Mouse (Mus musculus): ENCODE measurements around the gene Foxo3. TPM values are rescaled to one million over a fixed set of nuclear protein-coding genes. Genes with fewer than 3 reads are reported as not detected.
A peak's percentile ranks its signal among the peaks of the same experiment; 100 is the strongest.

Gene Foxo3
- polyA plus RNA-seq, 1 experiment from 2014 or later, result 4.6 TPM

GRCm38 (mm10) chr10:42262061-42262460 is 14.5 kb downstream of the Foxo3 start:
- H3K27ac ChIP-seq (replicated peaks), result no peak overlapping the region
- H3K27me3 ChIP-seq, result no peaks in the 10 kb centered on the region
- no peak overlapping the region for H3K4me2 ChIP-seq (replicated peaks)
- H3K4me3 ChIP-seq, result no peak overlapping the region
- no peaks in the 10 kb centered on the region for H3K9me3 ChIP-seq
- WGBS, result 83% methylated on average over 3 of the region's 3 CpGs
- H3K9ac ChIP-seq (replicated peaks), result no peak overlapping the region
- ATAC-seq (replicated peaks), result no peak
- peaks cover 9% of the 10 kb centered on the region; the same call in 1 of the 2 replicates for H3K36me3 ChIP-seq
- H3K4me1 ChIP-seq, result 0 out of 2 replicates have a peak, but pooled peaks cover 3% of the 10 kb centered on the region

GRCm38 (mm10) chr10:42261103-42261502 is 15.5 kb downstream of the Foxo3 start:
- Histone ChIP-seq H3K4me2 (replicated peaks) (no peak overlapping the region), H3K27ac (replicated peaks) (no peak overlapping the region), H3K9me3 (no peaks in the 10 kb centered on the region), H3K4me1 (0 out of 2 replicates have a peak, but pooled peaks cover 3% of the 10 kb centered on the region), H3K9ac (replicated peaks) (no peak overlapping the region), H3K4me3 (no peak overlapping the region), H3K27me3 (no peaks in the 10 kb centered on the region), H3K36me3 (peaks cover 6% of the 10 kb centered on the region; the same call in 1 of the 2 replicates)
- no peak for ATAC-seq (replicated peaks)
- WGBS, result 94% methylated on average over 8 of the region's 8 CpGs

- ATAC-seq (replicated peaks), result no peak
- 89% methylated on average over 8 of the region's 8 CpGs for WGBS
- Histone ChIP-seq H3K27me3 (no peaks in the 10 kb centered on the region), H3K36me3 (0 out of 2 replicates have a peak, but pooled peaks cover under 1% of the 10 kb centered on the region), H3K9me3 (no peaks in the 10 kb centered on the region), H3K9ac (replicated peaks) (no peak overlapping the region), H3K27ac (replicated peaks) (no peak overlapping the region), H3K4me3 (no peak overlapping the region), H3K4me1 (0 out of 2 replicates have a peak, but pooled peaks cover 3% of the 10 kb centered on the region), H3K4me2 (replicated peaks) (no peak overlapping the region)
Observed at GRCm38 (mm10) chr10:42260523-42260922, 16.0 kb downstream of the Foxo3 start.

GRCm38 (mm10) chr10:42259602-42260001 is 17.0 kb downstream of the Foxo3 start:
- no peak for ATAC-seq (replicated peaks)
- no peak overlapping the region for H3K27ac ChIP-seq (replicated peaks)
- no peak overlapping the region for H3K9ac ChIP-seq (replicated peaks)
- no peak overlapping the region for H3K4me2 ChIP-seq (replicated peaks)
- H3K9me3 ChIP-seq, result no peaks in the 10 kb centered on the region
- 71% methylated on average over 4 of the region's 4 CpGs for WGBS
- H3K4me3 ChIP-seq, result no peak overlapping the region
- H3K36me3 ChIP-seq, result no peaks in the 10 kb centered on the region
- H3K4me1 ChIP-seq, result 0 out of 2 replicates have a peak, but pooled peaks cover 3% of the 10 kb centered on the region
- no peaks in the 10 kb centered on the region for H3K27me3 ChIP-seq

- no peak overlapping the region for H3K4me2 ChIP-seq (replicated peaks)
- 0 out of 2 replicates have a peak, but pooled peaks cover 3% of the 10 kb centered on the region for H3K4me1 ChIP-seq
- no peaks in the 10 kb centered on the region for H3K9me3 ChIP-seq
- H3K4me3 ChIP-seq, result no peak overlapping the region
- ATAC-seq (replicated peaks), result no peak
- no peaks in the 10 kb centered on the region for H3K27me3 ChIP-seq
- H3K9ac ChIP-seq (replicated peaks), result no peak overlapping the region
- H3K27ac ChIP-seq (replicated peaks), result no peak overlapping the region
- 93% methylated on average over 7 of the region's 7 CpGs for WGBS
- H3K36me3 ChIP-seq, result no peaks in the 10 kb centered on the region
Observed at GRCm38 (mm10) chr10:42257985-42258384, 18.6 kb downstream of the Foxo3 start.

- no peak for ATAC-seq (replicated peaks)
- Histone ChIP-seq H3K4me1 (peaks cover 10% of the 10 kb centered on the region), H3K36me3 (no peaks in the 10 kb centered on the region), H3K9me3 (no peaks in the 10 kb centered on the region), H3K4me2 (replicated peaks) (no peak overlapping the region), H3K27ac (replicated peaks) (no peak overlapping the region), H3K27me3 (no peaks in the 10 kb centered on the region), H3K9ac (replicated peaks) (no peak overlapping the region), H3K4me3 (no peak overlapping the region)
- WGBS, result 94% methylated on average over 5 of the region's 5 CpGs
Observed at GRCm38 (mm10) chr10:42254788-42255187, 21.8 kb downstream of the Foxo3 start.

GRCm38 (mm10) chr10:42251749-42252323 is 24.7 kb downstream of the Foxo3 start:
- H3K27me3 ChIP-seq, result no peaks in the 10 kb centered on the region
- H3K4me3 ChIP-seq, result no peak overlapping the region
- H3K36me3 ChIP-seq, result no peaks in the 10 kb centered on the region
- H3K4me1 ChIP-seq, result peaks cover 9% of the 10 kb centered on the region
- 0 out of 2 replicates have a peak overlapping the region, but pooled peaks have one; percentile 29 for H3K27ac ChIP-seq (replicated peaks)
- no peak for ATAC-seq (replicated peaks)
- WGBS, result 48% methylated on average over 8 of the region's 8 CpGs
- no peaks in the 10 kb centered on the region for H3K9me3 ChIP-seq
- no peak overlapping the region for H3K4me2 ChIP-seq (replicated peaks)
- no peak overlapping the region for H3K9ac ChIP-seq (replicated peaks)

GRCm38 (mm10) chr10:42251203-42251602 is 25.4 kb downstream of the Foxo3 start:
- peaks cover 9% of the 10 kb centered on the region for H3K4me1 ChIP-seq
- H3K4me3 ChIP-seq, result no peak overlapping the region
- ATAC-seq (replicated peaks), result no peak
- H3K9me3 ChIP-seq, result no peaks in the 10 kb centered on the region
- peak overlapping the region; percentile 29 for H3K27ac ChIP-seq (replicated peaks)
- H3K36me3 ChIP-seq, result no peaks in the 10 kb centered on the region
- H3K9ac ChIP-seq (replicated peaks), result no peak overlapping the region
- H3K27me3 ChIP-seq, result no peaks in the 10 kb centered on the region
- WGBS, result 41% methylated on average over 7 of the region's 7 CpGs
- no peak overlapping the region for H3K4me2 ChIP-seq (replicated peaks)

- no peaks in the 10 kb centered on the region for H3K27me3 ChIP-seq
- no peak for ATAC-seq (replicated peaks)
- no peak overlapping the region for H3K9ac ChIP-seq (replicated peaks)
- no peak overlapping the region for H3K4me3 ChIP-seq
- no peak overlapping the region for H3K4me2 ChIP-seq (replicated peaks)
- H3K36me3 ChIP-seq, result no peaks in the 10 kb centered on the region
- no peaks in the 10 kb centered on the region for H3K9me3 ChIP-seq
- 70% methylated on average over 2 of the region's 2 CpGs for WGBS
- peaks cover 9% of the 10 kb centered on the region for H3K4me1 ChIP-seq
- no peak overlapping the region for H3K27ac ChIP-seq (replicated peaks)
Observed at GRCm38 (mm10) chr10:42249965-42250364, 26.6 kb downstream of the Foxo3 start.

- Histone ChIP-seq H3K36me3 (no peaks in the 10 kb centered on the region), H3K27ac (replicated peaks) (no peak overlapping the region), H3K4me3 (no peak overlapping the region), H3K9me3 (no peaks in the 10 kb centered on the region), H3K9ac (replicated peaks) (no peak overlapping the region), H3K27me3 (no peaks in the 10 kb centered on the region), H3K4me1 (peaks cover 9% of the 10 kb centered on the region), H3K4me2 (replicated peaks) (no peak overlapping the region)
- ATAC-seq (replicated peaks), result no peak
- WGBS, result 60% methylated on average over 5 of the region's 5 CpGs
Observed at GRCm38 (mm10) chr10:42248644-42249043, 27.9 kb downstream of the Foxo3 start.

GRCm38 (mm10) chr10:42248156-42248555 is 28.4 kb downstream of the Foxo3 start:
- Histone ChIP-seq H3K9ac (replicated peaks) (no peak overlapping the region), H3K4me1 (peaks cover 9% of the 10 kb centered on the region)
- WGBS, result 75% methylated on average over 4 of the region's 4 CpGs

GRCm38 (mm10) chr10:42247125-42247816 is 29.3 kb downstream of the Foxo3 start:
- H3K9ac ChIP-seq (replicated peaks), result no peak overlapping the region
- H3K27ac ChIP-seq (replicated peaks), result no peak overlapping the region
- H3K27me3 ChIP-seq, result no peaks in the 10 kb centered on the region
- 87% methylated on average over 11 of the region's 11 CpGs for WGBS
- no peak overlapping the region for H3K4me3 ChIP-seq
- peaks cover 9% of the 10 kb centered on the region for H3K4me1 ChIP-seq
- no peak for ATAC-seq (replicated peaks)
- H3K4me2 ChIP-seq (replicated peaks), result no peak overlapping the region
- no peaks in the 10 kb centered on the region for H3K9me3 ChIP-seq
- no peaks in the 10 kb centered on the region for H3K36me3 ChIP-seq

More at GRCm38 (mm10) chr10:42248156-42248555, 28.4 kb downstream of the Foxo3 start:
- Histone ChIP-seq H3K9me3 (no peaks in the 10 kb centered on the region), H3K27me3 (no peaks in the 10 kb centered on the region), H3K36me3 (no peaks in the 10 kb centered on the region), H3K4me2 (replicated peaks) (no peak overlapping the region), H3K4me3 (no peak overlapping the region), H3K27ac (replicated peaks) (no peak overlapping the region)
- ATAC-seq (replicated peaks), result no peak

All from forebrain, embryonic 15.5 days (tissue).